Mouse (Mus musculus) forebrain, embryonic 13.5 days (tissue): ENCODE results near the gene Ftcd. TPM values are rescaled to one million over a fixed set of nuclear protein-coding genes. Genes with fewer than 3 reads are reported as not detected.

Experiments used
- polyA plus RNA-seq: library from polyadenylated mRNA; unstranded; fragments of >200 nt; fragmentation: Nextera tagmentation; extraction: Ambion mirVana; gene quantifications from 2 replicates; pipeline ENCODE4 v1.2.1, GENCODE M21; 2015

Gene Ftcd
- polyA plus RNA-seq, 1 experiment from 2014 or later, result not detected

Other genes starting within 250 kb of the Ftcd start
- gene Dip2a, start 230.4 kb upstream of the Ftcd start, polyA plus RNA-seq, result 10.2 and 10.4 TPM in 2 replicates
- gene AC141477.1, start 135.2 kb upstream of the Ftcd start, polyA plus RNA-seq, result 2.1 TPM in 1 of 2 replicates, not detected in the other
- 14.8 and 15.0 TPM in 2 replicates for gene Pcnt, start 132.9 kb upstream of the Ftcd start, polyA plus RNA-seq
- not detected in 2 replicates for gene 2610028H24Rik, start 126.6 kb upstream of the Ftcd start, polyA plus RNA-seq
- 68.0 and 71.3 TPM in 2 replicates for gene Mcm3ap, start 106.7 kb upstream of the Ftcd start, polyA plus RNA-seq
- gene Ybey, start 106.5 kb upstream of the Ftcd start, polyA plus RNA-seq, result 7.8 and 7.9 TPM in 2 replicates
- 48.4 and 51.6 TPM in 2 replicates for gene Lss, start 44.1 kb upstream of the Ftcd start, polyA plus RNA-seq
- gene Spatc1l, start 13.4 kb upstream of the Ftcd start, polyA plus RNA-seq, result 0.22 TPM in 1 of 2 replicates, not detected in the other
- gene Col6a2, start 48.0 kb downstream of the Ftcd start, polyA plus RNA-seq, result 4.4 and 5.4 TPM in 2 replicates
- 4.4 and 5.9 TPM in 2 replicates for gene Col6a1, start 150.5 kb downstream of the Ftcd start, polyA plus RNA-seq